In genomic region chr10:99356221-99356620, GRCm38 (mm10) we compare ENCODE assay signal across 30 mouse cellular contexts.
"Had no signal": no experiment of that assay in that cellular context is flagged by ENCODE, and none has a peak within 500 bp of the region (broad histone marks: within the 10 kb centered on the region; RNA-seq: fewer than 3 reads in every experiment).

No protein-coding gene starts in this region.

- H3K36me3 ChIP-seq: heart, embryonic 10.5 days; heart, embryonic 12.5 days; heart, embryonic 13.5 days; heart, embryonic 15.5 days; hindbrain, embryonic 10.5 days; hindbrain, embryonic 12.5 days; hindbrain, embryonic 13.5 days; hindbrain, embryonic 15.5 days; intestine, embryonic 15.5 days; kidney, embryonic 15.5 days had no signal

- H3K4me1 ChIP-seq: heart, embryonic 10.5 days; heart, embryonic 12.5 days; heart, embryonic 13.5 days; heart, embryonic 15.5 days; hindbrain, embryonic 12.5 days; hindbrain, embryonic 13.5 days; intestine, embryonic 15.5 days had no signal

- H3K9ac ChIP-seq: heart, embryonic 12.5 days; heart, embryonic 13.5 days; heart, embryonic 15.5 days; hindbrain, embryonic 12.5 days; hindbrain, embryonic 13.5 days; hindbrain, embryonic 14.5 days; hindbrain, embryonic 15.5 days; intestine, embryonic 15.5 days; kidney, embryonic 15.5 days had no signal

- DNase-seq: heart, postnatal 10 days; heart, postnatal 14 days; heart, postnatal 36 days; heart, postnatal 4 days; kidney, adult 11 months; kidney, adult 18-20 months; kidney, adult 2 months; kidney, adult 8-10 months; kidney, adult 9 months; kidney, postnatal 10 days; kidney, postnatal 14 days; kidney, postnatal 25 days; kidney, postnatal 36 days; kidney, postnatal 4 days; layer of hippocampus, adult 9-11 months; layer of hippocampus, postnatal 36 days had no signal

- H3K27me3 ChIP-seq: heart, embryonic 12.5 days; heart, embryonic 13.5 days; heart, embryonic 15.5 days; hindbrain, embryonic 12.5 days; hindbrain, embryonic 13.5 days; hindbrain, embryonic 15.5 days; intestine, embryonic 15.5 days; kidney, embryonic 15.5 days had no signal

- H3K4me3 ChIP-seq: heart, embryonic 10.5 days; heart, embryonic 12.5 days; heart, embryonic 13.5 days; heart, embryonic 15.5 days; hindbrain, embryonic 10.5 days; hindbrain, embryonic 12.5 days; hindbrain, embryonic 13.5 days; hindbrain, embryonic 15.5 days; intestine, embryonic 15.5 days; kidney, embryonic 15.5 days; layer of hippocampus, adult 2 months had no signal

- H3K27ac ChIP-seq: heart, embryonic 10.5 days; heart, embryonic 13.5 days; heart, embryonic 15.5 days; hindbrain, embryonic 10.5 days; hindbrain, embryonic 12.5 days; hindbrain, embryonic 13.5 days; hindbrain, embryonic 14.5 days; hindbrain, embryonic 15.5 days; hindbrain, postnatal 0 days; intestine, embryonic 15.5 days; kidney, embryonic 15.5 days; kidney, postnatal 0 days; layer of hippocampus, adult 2 months had no signal
